Mouse (Mus musculus): ENCODE data around the gene Ctps. TPM values are rescaled to one million over a fixed set of nuclear protein-coding genes. Genes with fewer than 3 reads are reported as not detected.

The Ctps gene
- polyA plus RNA-seq, 1 experiment from 2014 or later: 98.9 TPM

- no peak overlapping the region for H3K9ac ChIP-seq (ENCODE audit: low read length)
- H3K27ac ChIP-seq (ENCODE audit: low read length): no peak overlapping the region
- no peaks in the 10 kb centered on the region for H3K9me3 ChIP-seq (replicated peaks; ENCODE audit: control insufficient read depth, low read length)
- no peaks in the 10 kb centered on the region for H3K4me1 ChIP-seq (ENCODE audit: control insufficient read depth, insufficient read depth, low read length)
- no peak for ATAC-seq (replicated peaks; ENCODE audit: extremely low read depth, insufficient read depth, low FRiP score)
- H3K4me2 ChIP-seq (ENCODE audit: low read depth, low read length): no peak overlapping the region
- H3K27me3 ChIP-seq (ENCODE audit: control insufficient read depth, insufficient read depth, low read length): no peaks in the 10 kb centered on the region
- H3K36me3 ChIP-seq (ENCODE audit: control insufficient read depth, insufficient read depth): no peaks in the 10 kb centered on the region
- WGBS: 80% methylated on average over 9 of the region's 9 CpGs
- H3K4me3 ChIP-seq (ENCODE audit: low read length): no peak overlapping the region
These were observed 11.6 kb upstream of the Ctps start for GRCm38 (mm10) chr4:120581711-120582110.

- no peak for ATAC-seq (replicated peaks; ENCODE audit: extremely low read depth, insufficient read depth, low FRiP score)
- WGBS: 43% methylated on average over 5 of the region's 5 CpGs
- no peaks in the 10 kb centered on the region for H3K9me3 ChIP-seq (replicated peaks; ENCODE audit: control insufficient read depth, low read length)
These were observed 10.8 kb upstream of the Ctps start for GRCm38 (mm10) chr4:120580894-120581293.

GRCm38 (mm10) chr4:120571691-120572090 is 1.6 kb upstream of the Ctps start:
- Histone ChIP-seq H3K36me3 (ENCODE audit: control insufficient read depth, insufficient read depth) (no peaks in the 10 kb centered on the region), H3K4me3 (ENCODE audit: low read length) (no peak overlapping the region), H3K27me3 (ENCODE audit: control insufficient read depth, insufficient read depth, low read length) (no peaks in the 10 kb centered on the region), H3K9me3 (replicated peaks; ENCODE audit: control insufficient read depth, low read length) (no peaks in the 10 kb centered on the region), H3K4me2 (ENCODE audit: low read depth, low read length) (no peak overlapping the region), H3K4me1 (ENCODE audit: control insufficient read depth, insufficient read depth, low read length) (peaks cover 33% of the 10 kb centered on the region), H3K9ac (ENCODE audit: low read length) (no peak overlapping the region), H3K27ac (ENCODE audit: low read length) (0 out of 2 replicates have a peak overlapping the region, but pooled peaks have one; percentile 9)
- WGBS: 61% methylated on average over 3 of the region's 3 CpGs
- ATAC-seq (replicated peaks; ENCODE audit: extremely low read depth, insufficient read depth, low FRiP score): no peak

More at GRCm38 (mm10) chr4:120580894-120581293, 10.8 kb upstream of the Ctps start:
- Histone ChIP-seq H3K4me2 (ENCODE audit: low read depth, low read length) (no peak overlapping the region), H3K9ac (ENCODE audit: low read length) (no peak overlapping the region), H3K4me3 (ENCODE audit: low read length) (no peak overlapping the region), H3K27ac (ENCODE audit: low read length) (no peak overlapping the region), H3K4me1 (ENCODE audit: control insufficient read depth, insufficient read depth, low read length) (no peaks in the 10 kb centered on the region), H3K36me3 (ENCODE audit: control insufficient read depth, insufficient read depth) (no peaks in the 10 kb centered on the region), H3K27me3 (ENCODE audit: control insufficient read depth, insufficient read depth, low read length) (no peaks in the 10 kb centered on the region)

- no peaks in the 10 kb centered on the region for H3K27me3 ChIP-seq (ENCODE audit: control insufficient read depth, insufficient read depth, low read length)
- 0 out of 2 replicates have a peak, but pooled peaks cover 2% of the 10 kb centered on the region for H3K36me3 ChIP-seq (ENCODE audit: control insufficient read depth, insufficient read depth)
- no peak for ATAC-seq (replicated peaks; ENCODE audit: extremely low read depth, insufficient read depth, low FRiP score)
- peaks cover 34% of the 10 kb centered on the region for H3K4me1 ChIP-seq (ENCODE audit: control insufficient read depth, insufficient read depth, low read length)
- H3K9ac ChIP-seq (ENCODE audit: low read length): peak overlapping the region; percentile 90
- H3K9me3 ChIP-seq (replicated peaks; ENCODE audit: control insufficient read depth, low read length): no peaks in the 10 kb centered on the region
- H3K27ac ChIP-seq (ENCODE audit: low read length): peak overlapping the region; percentile 99
- 62% methylated on average over 3 of the region's 3 CpGs for WGBS
- H3K4me3 ChIP-seq (ENCODE audit: low read length): peak overlapping the region; percentile 83; the same call in 1 of the 2 replicates
- H3K4me2 ChIP-seq (ENCODE audit: low read depth, low read length): peak overlapping the region; percentile 74
These were observed 991 bp upstream of the Ctps start for GRCm38 (mm10) chr4:120571070-120571464.

- H3K36me3 ChIP-seq (ENCODE audit: control insufficient read depth, insufficient read depth): 0 out of 2 replicates have a peak, but pooled peaks cover 2% of the 10 kb centered on the region
- H3K4me1 ChIP-seq (ENCODE audit: control insufficient read depth, insufficient read depth, low read length): peaks cover 34% of the 10 kb centered on the region
- no peaks in the 10 kb centered on the region for H3K9me3 ChIP-seq (replicated peaks; ENCODE audit: control insufficient read depth, low read length)
- H3K9ac ChIP-seq (ENCODE audit: low read length): peak overlapping the region; percentile 90
- peak overlapping the region; percentile 74 for H3K4me2 ChIP-seq (ENCODE audit: low read depth, low read length)
- H3K27ac ChIP-seq (ENCODE audit: low read length): peak overlapping the region; percentile 99
- peak; percentile 35 for ATAC-seq (replicated peaks; ENCODE audit: extremely low read depth, insufficient read depth, low FRiP score)
- under 1% methylated on average over 27 of the region's 27 CpGs for WGBS
- H3K27me3 ChIP-seq (ENCODE audit: control insufficient read depth, insufficient read depth, low read length): no peaks in the 10 kb centered on the region
- H3K4me3 ChIP-seq (ENCODE audit: low read length): peak overlapping the region; percentile 83
These were observed 478 bp upstream of the Ctps start for GRCm38 (mm10) chr4:120570438-120571069.

- Histone ChIP-seq H3K4me1 (ENCODE audit: control insufficient read depth, insufficient read depth, low read length) (peaks cover 34% of the 10 kb centered on the region), H3K9me3 (replicated peaks; ENCODE audit: control insufficient read depth, low read length) (no peaks in the 10 kb centered on the region), H3K36me3 (ENCODE audit: control insufficient read depth, insufficient read depth) (peaks cover 11% of the 10 kb centered on the region), H3K4me2 (ENCODE audit: low read depth, low read length) (peak overlapping the region; percentile 74), H3K27ac (ENCODE audit: low read length) (peak overlapping the region; percentile 99), H3K9ac (ENCODE audit: low read length) (peak overlapping the region; percentile 90), H3K4me3 (ENCODE audit: low read length) (peak overlapping the region; percentile 83), H3K27me3 (ENCODE audit: control insufficient read depth, insufficient read depth, low read length) (no peaks in the 10 kb centered on the region)
- WGBS: 7% methylated on average over 4 of the region's 4 CpGs
- no peak for ATAC-seq (replicated peaks; ENCODE audit: extremely low read depth, insufficient read depth, low FRiP score)
These were observed 1.1 kb downstream of the Ctps start for GRCm38 (mm10) chr4:120569025-120569424.

- Histone ChIP-seq H3K4me3 (ENCODE audit: low read length) (peak overlapping the region; percentile 42), H3K4me2 (ENCODE audit: low read depth, low read length) (peak overlapping the region; percentile 74), H3K9me3 (replicated peaks; ENCODE audit: control insufficient read depth, low read length) (no peaks in the 10 kb centered on the region), H3K27me3 (ENCODE audit: control insufficient read depth, insufficient read depth, low read length) (no peaks in the 10 kb centered on the region), H3K9ac (ENCODE audit: low read length) (peak overlapping the region; percentile 90), H3K4me1 (ENCODE audit: control insufficient read depth, insufficient read depth, low read length) (peaks cover 34% of the 10 kb centered on the region), H3K36me3 (ENCODE audit: control insufficient read depth, insufficient read depth) (peaks cover 16% of the 10 kb centered on the region), H3K27ac (ENCODE audit: low read length) (peak overlapping the region; percentile 99)
- 0 out of 2 replicates have a peak, but pooled peaks have one; percentile 33 for ATAC-seq (replicated peaks; ENCODE audit: extremely low read depth, insufficient read depth, low FRiP score)
- 8% methylated on average over 5 of the region's 5 CpGs for WGBS
These were observed 2.1 kb downstream of the Ctps start for GRCm38 (mm10) chr4:120568005-120568404.

GRCm38 (mm10) chr4:120565726-120566125 is 4.3 kb downstream of the Ctps start:
- Histone ChIP-seq H3K9ac (ENCODE audit: low read length) (no peak overlapping the region), H3K4me1 (ENCODE audit: control insufficient read depth, insufficient read depth, low read length) (peaks cover 26% of the 10 kb centered on the region), H3K27me3 (ENCODE audit: control insufficient read depth, insufficient read depth, low read length) (no peaks in the 10 kb centered on the region), H3K4me3 (ENCODE audit: low read length) (no peak overlapping the region), H3K9me3 (replicated peaks; ENCODE audit: control insufficient read depth, low read length) (no peaks in the 10 kb centered on the region), H3K27ac (ENCODE audit: low read length) (no peak overlapping the region), H3K36me3 (ENCODE audit: control insufficient read depth, insufficient read depth) (peaks cover 33% of the 10 kb centered on the region), H3K4me2 (ENCODE audit: low read depth, low read length) (no peak overlapping the region)
- WGBS: 79% methylated on average over 2 of the region's 2 CpGs
- ATAC-seq (replicated peaks; ENCODE audit: extremely low read depth, insufficient read depth, low FRiP score): no peak

- no peaks in the 10 kb centered on the region for H3K4me1 ChIP-seq (ENCODE audit: control insufficient read depth, insufficient read depth, low read length)
- H3K27ac ChIP-seq (ENCODE audit: low read length): no peak overlapping the region
- H3K36me3 ChIP-seq (ENCODE audit: control insufficient read depth, insufficient read depth): peaks cover 73% of the 10 kb centered on the region
- H3K4me2 ChIP-seq (ENCODE audit: low read depth, low read length): no peak overlapping the region
- H3K4me3 ChIP-seq (ENCODE audit: low read length): no peak overlapping the region
- ATAC-seq (replicated peaks; ENCODE audit: extremely low read depth, insufficient read depth, low FRiP score): no peak
- 80% methylated on average over 6 of the region's 6 CpGs for WGBS
- H3K9ac ChIP-seq (ENCODE audit: low read length): no peak overlapping the region
- no peaks in the 10 kb centered on the region for H3K27me3 ChIP-seq (ENCODE audit: control insufficient read depth, insufficient read depth, low read length)
- H3K9me3 ChIP-seq (replicated peaks; ENCODE audit: control insufficient read depth, low read length): no peaks in the 10 kb centered on the region
These were observed 13.5 kb downstream of the Ctps start for GRCm38 (mm10) chr4:120556592-120556991.

Data from heart, embryonic 16.5 days (tissue).